Mouse (Mus musculus): ENCODE results near the gene Tsga10ip. TPM values are rescaled to one million over a fixed set of nuclear protein-coding genes. Genes with fewer than 3 reads are reported as not detected.

Gene Tsga10ip
- polyA plus RNA-seq (2014; fragmentation: Illumina TruSeq; extraction: RNeasy Lipid Tissue Mini Kit (QIAGEN cat#74804); ENCODE audit: low read depth, low replicate concordance) = 27.1 TPM

GRCm38 (mm10) chr19:5402293-5402692 is at the start of gene Tsga10ip:
Tsga10ip (minus strand) TSS chr19:5402526.

DNA sequence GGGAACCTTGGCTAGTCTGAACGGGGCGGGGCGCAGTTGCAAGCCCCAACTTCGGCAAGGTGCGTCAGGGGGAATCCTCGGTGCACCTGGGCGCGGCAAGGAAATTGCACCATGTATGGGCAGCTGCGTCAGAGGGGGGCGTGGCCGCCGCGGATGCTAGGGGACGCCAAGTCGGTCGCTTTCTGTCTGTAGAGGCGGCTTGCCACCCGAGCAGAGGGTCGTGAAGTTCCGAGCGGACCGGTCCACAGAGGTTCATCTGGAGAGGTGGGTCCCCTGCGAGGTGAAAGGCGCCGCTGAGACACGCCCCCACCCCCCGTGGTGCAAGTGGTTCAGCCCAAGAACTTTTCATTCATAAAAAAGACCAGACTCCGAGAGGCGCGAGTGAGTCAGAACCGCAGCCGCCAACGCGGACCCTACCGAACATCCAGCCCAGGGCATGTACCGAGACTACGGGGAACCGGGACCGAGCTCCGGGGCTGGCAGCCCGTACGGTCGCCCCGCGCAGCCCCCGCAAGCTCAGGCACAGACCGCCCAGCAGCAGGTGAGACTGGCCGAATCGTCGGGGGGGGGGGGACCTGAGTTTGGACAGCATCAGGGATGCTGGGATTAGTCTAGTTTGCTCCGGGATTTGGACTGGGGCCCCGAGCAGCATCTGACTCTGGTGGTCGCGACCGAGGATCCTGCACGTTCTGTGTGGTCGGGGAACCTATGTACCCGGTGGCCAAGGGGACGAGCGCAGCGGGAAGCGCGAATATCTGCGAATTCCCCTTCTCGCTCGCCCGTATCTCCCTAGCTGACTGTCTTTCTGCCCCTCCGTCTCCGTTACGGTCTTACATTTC is 45.4 kb upstream of the Tsga10ip start, which contains the start of gene Fosl1:
Fosl1 (plus strand) TSS at position 33 of the 839 bp plus-strand sequence.

DNA sequence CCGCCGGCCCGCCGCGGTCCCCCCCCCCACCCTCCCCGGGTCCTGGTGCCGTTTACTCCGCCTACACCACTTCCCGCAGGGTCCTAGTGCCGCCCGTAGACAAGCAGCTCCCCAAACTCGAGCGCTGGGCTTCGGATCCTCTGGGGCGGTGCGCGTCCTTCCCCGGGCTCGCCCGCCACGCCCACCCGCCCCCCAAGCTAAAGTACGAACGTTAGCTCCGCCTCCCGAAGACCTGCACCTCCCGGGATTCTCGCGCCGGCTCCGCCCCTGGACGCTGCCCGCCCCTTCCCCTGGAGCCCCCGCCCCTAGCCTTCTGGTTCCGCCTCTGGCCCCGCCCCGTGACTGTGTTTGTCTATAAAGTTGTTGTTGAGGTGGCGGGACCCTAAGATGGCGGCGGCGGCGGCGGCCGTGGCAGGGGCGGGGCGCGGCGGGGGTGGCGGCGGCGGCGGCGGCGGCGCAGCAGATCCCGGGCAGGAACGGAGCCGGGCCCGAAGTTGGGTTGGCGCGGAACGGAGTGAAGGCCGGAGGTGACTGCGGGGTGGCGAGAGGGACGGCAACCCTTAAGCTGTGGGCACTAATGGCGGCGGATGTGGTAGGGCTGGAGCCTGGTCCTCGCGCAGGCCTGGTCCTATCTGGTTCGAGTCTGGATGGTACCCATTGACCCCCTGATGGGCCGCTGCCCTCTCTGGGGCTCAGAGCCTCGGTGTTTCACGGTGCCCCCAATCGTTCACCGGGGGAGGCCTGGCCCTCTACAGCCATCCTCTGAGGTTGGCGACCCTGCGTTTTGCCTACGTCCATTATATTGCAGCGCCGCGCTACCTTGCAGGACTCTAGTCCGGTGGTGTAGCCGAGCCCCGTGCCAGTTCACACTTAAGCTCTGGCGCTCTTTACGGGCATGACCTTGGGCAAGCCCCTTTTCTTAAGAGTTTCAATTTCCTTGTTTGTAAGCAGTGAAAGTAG is 22.7 kb upstream of the Tsga10ip start, which contains the start of the genes Drap1 and AI837181:
Drap1 (minus strand) TSS at position 198 of the 960 bp plus-strand sequence.
AI837181 (plus strand) TSS at position 363 of the 960 bp plus-strand sequence.

DNA sequence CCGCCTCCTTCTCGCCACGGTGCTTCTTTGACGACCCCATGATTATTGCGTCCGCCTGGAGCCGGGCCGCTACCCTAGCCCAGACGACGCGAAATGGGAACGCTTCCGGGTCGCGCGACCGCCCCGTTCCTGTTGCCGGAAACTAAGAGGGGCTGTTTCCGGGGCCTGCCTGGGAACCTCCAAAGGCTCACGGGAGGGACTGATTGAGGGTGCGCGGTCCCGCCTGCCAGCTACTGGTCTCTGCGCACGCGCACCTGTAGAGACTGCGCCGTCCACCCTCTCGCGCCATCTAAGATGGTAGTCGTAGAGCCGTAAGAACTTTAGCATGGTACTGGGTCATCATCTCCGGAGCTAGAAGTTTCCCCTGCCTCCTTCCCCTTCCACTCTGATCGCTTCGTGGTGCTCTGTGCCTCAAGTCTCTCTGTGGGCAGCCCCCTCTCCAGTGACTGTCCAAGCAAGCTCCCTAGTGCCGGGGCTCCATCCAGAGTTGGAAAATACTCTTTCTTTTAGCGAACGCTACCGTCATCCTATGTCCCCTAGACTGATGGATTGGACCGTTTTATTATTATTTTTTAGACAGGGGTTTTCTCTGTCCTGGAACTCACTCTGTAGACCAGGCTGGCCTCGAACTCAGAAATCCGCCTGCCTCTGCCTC is 13.6 kb downstream of the Tsga10ip start, which contains the start of gene Sart1:
Sart1 (minus strand) TSS at position 116 of the 655 bp plus-strand sequence.

DNA sequence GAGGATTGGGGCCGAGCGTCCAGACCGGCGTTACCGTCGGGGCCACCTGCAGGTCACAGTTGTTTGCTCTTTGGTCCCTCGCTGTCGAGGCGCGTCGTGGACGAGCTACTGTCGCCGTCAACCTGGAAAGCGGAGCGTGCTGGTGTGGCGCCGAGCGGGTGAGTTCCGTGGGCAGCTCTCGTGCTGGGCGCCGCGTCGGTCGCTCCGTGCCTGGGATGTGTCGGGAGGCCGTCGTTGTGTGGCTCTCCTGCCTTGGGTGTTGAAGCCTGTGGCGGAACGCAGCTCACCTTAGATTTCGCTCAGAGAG is 35.3 kb downstream of the Tsga10ip start, which contains the start of gene Banf1:
Banf1 (minus strand) TSS at position 116 of the 307 bp plus-strand sequence.

DNA sequence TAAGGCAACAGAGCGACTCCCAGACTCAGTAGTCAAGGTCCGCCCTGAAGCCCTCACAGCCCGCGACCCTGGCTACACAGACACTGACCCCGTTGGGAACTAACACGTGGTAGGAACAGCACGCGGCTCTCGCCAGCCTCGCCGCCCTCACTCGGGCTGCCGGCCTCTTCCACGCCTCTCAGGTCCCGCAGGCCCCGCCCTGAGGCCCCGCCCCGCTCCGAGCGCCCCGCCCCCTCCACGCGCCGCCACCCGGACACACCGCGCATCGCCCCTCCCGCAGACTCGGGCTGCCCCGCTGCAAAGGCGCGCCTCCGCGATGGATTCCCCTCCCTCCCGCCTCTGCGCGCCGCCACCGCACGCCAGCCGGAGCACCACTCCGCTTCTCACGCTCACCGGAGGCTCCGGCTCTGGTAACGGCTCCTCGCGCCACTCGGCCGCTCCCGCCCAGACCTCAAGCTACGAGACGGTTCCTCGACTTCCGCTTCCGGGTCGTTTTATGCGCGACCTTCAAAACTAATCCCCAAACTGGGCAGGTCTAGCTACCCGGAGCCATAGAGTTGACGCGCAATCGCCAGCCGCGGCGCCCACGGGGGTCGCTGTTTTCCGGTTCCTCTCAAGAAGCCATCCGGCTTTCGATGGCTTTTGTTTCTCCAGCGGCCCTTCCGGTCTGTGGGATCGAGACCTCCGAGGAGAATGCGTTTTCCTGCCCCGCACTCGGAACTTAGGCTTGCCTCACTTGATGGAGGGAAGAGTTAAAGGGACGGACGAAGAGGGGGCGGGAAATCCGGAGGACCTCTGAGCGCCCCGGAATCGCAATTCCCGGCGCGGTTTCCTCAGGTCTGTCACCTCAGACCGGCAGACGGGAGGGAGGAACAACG is 35.9 kb downstream of the Tsga10ip start, which contains the start of gene Eif1ad:
Eif1ad (plus strand) TSS at position 567 of the 878 bp plus-strand sequence.

GRCm38 (mm10) chr19:5349502-5349873 is 52.8 kb downstream of the Tsga10ip start, which contains the start of gene Cst6:
Cst6 (minus strand) TSS chr19:5349574.

Other genes starting within 250 kb of the Tsga10ip start
- gene Pacs1, start 129.4 kb downstream of the Tsga10ip start, polyA plus RNA-seq (2014; fragmentation: Illumina TruSeq; extraction: RNeasy Lipid Tissue Mini Kit (QIAGEN cat#74804); ENCODE audit: low read depth, low replicate concordance) = 44.3 TPM
- 42.7 TPM for gene Sf3b2, start 107.1 kb downstream of the Tsga10ip start, polyA plus RNA-seq (2014; fragmentation: Illumina TruSeq; extraction: RNeasy Lipid Tissue Mini Kit (QIAGEN cat#74804); ENCODE audit: low read depth, low replicate concordance)
- 0.18 TPM for gene Gal3st3, start 104.2 kb downstream of the Tsga10ip start, polyA plus RNA-seq (2014; fragmentation: Illumina TruSeq; extraction: RNeasy Lipid Tissue Mini Kit (QIAGEN cat#74804); ENCODE audit: low read depth, low replicate concordance)
- gene Catsper1, start 66.8 kb downstream of the Tsga10ip start, polyA plus RNA-seq (2014; fragmentation: Illumina TruSeq; extraction: RNeasy Lipid Tissue Mini Kit (QIAGEN cat#74804); ENCODE audit: low read depth, low replicate concordance) = 41.2 TPM
- not detected for gene Cst6, start 53.0 kb downstream of the Tsga10ip start, polyA plus RNA-seq (2014; fragmentation: Illumina TruSeq; extraction: RNeasy Lipid Tissue Mini Kit (QIAGEN cat#74804); ENCODE audit: low read depth, low replicate concordance)
- gene Eif1ad, start 35.8 kb downstream of the Tsga10ip start, polyA plus RNA-seq (2014; fragmentation: Illumina TruSeq; extraction: RNeasy Lipid Tissue Mini Kit (QIAGEN cat#74804); ENCODE audit: low read depth, low replicate concordance) = 13.1 TPM
- gene Banf1, start 35.4 kb downstream of the Tsga10ip start, polyA plus RNA-seq (2014; fragmentation: Illumina TruSeq; extraction: RNeasy Lipid Tissue Mini Kit (QIAGEN cat#74804); ENCODE audit: low read depth, low replicate concordance) = 12.7 TPM
- 2.7 TPM for gene Sart1, start 13.8 kb downstream of the Tsga10ip start, polyA plus RNA-seq (2014; fragmentation: Illumina TruSeq; extraction: RNeasy Lipid Tissue Mini Kit (QIAGEN cat#74804); ENCODE audit: low read depth, low replicate concordance)
- gene Drap1, start 22.5 kb upstream of the Tsga10ip start, polyA plus RNA-seq (2014; fragmentation: Illumina TruSeq; extraction: RNeasy Lipid Tissue Mini Kit (QIAGEN cat#74804); ENCODE audit: low read depth, low replicate concordance) = 20.5 TPM
- 0.76 TPM for gene AI837181, start 22.6 kb upstream of the Tsga10ip start, polyA plus RNA-seq (2014; fragmentation: Illumina TruSeq; extraction: RNeasy Lipid Tissue Mini Kit (QIAGEN cat#74804); ENCODE audit: low read depth, low replicate concordance)
- 0.57 TPM for gene Fosl1, start 45.0 kb upstream of the Tsga10ip start, polyA plus RNA-seq (2014; fragmentation: Illumina TruSeq; extraction: RNeasy Lipid Tissue Mini Kit (QIAGEN cat#74804); ENCODE audit: low read depth, low replicate concordance)
- gene Ccdc85b, start 55.4 kb upstream of the Tsga10ip start, polyA plus RNA-seq (2014; fragmentation: Illumina TruSeq; extraction: RNeasy Lipid Tissue Mini Kit (QIAGEN cat#74804); ENCODE audit: low read depth, low replicate concordance) = 0.14 TPM
- 5.3 TPM for gene Fibp, start 58.1 kb upstream of the Tsga10ip start, polyA plus RNA-seq (2014; fragmentation: Illumina TruSeq; extraction: RNeasy Lipid Tissue Mini Kit (QIAGEN cat#74804); ENCODE audit: low read depth, low replicate concordance)
- gene Ctsw, start 66.0 kb upstream of the Tsga10ip start, polyA plus RNA-seq (2014; fragmentation: Illumina TruSeq; extraction: RNeasy Lipid Tissue Mini Kit (QIAGEN cat#74804); ENCODE audit: low read depth, low replicate concordance) = not detected
- gene Efemp2, start 71.4 kb upstream of the Tsga10ip start, polyA plus RNA-seq (2014; fragmentation: Illumina TruSeq; extraction: RNeasy Lipid Tissue Mini Kit (QIAGEN cat#74804); ENCODE audit: low read depth, low replicate concordance) = 0.52 TPM
- 1.2 TPM for gene Mus81, start 85.9 kb upstream of the Tsga10ip start, polyA plus RNA-seq (2014; fragmentation: Illumina TruSeq; extraction: RNeasy Lipid Tissue Mini Kit (QIAGEN cat#74804); ENCODE audit: low read depth, low replicate concordance)
- gene Cfl1, start 87.9 kb upstream of the Tsga10ip start, polyA plus RNA-seq (2014; fragmentation: Illumina TruSeq; extraction: RNeasy Lipid Tissue Mini Kit (QIAGEN cat#74804); ENCODE audit: low read depth, low replicate concordance) = 118 TPM
- gene 1700020D05Rik, start 101.3 kb upstream of the Tsga10ip start, polyA plus RNA-seq (2014; fragmentation: Illumina TruSeq; extraction: RNeasy Lipid Tissue Mini Kit (QIAGEN cat#74804); ENCODE audit: low read depth, low replicate concordance) = 127 TPM
- gene Snx32, start 108.0 kb upstream of the Tsga10ip start, polyA plus RNA-seq (2014; fragmentation: Illumina TruSeq; extraction: RNeasy Lipid Tissue Mini Kit (QIAGEN cat#74804); ENCODE audit: low read depth, low replicate concordance) = 0.91 TPM
- 1.9 TPM for gene Ovol1, start 158.1 kb upstream of the Tsga10ip start, polyA plus RNA-seq (2014; fragmentation: Illumina TruSeq; extraction: RNeasy Lipid Tissue Mini Kit (QIAGEN cat#74804); ENCODE audit: low read depth, low replicate concordance)
- not detected for gene Ap5b1, start 165.5 kb upstream of the Tsga10ip start, polyA plus RNA-seq (2014; fragmentation: Illumina TruSeq; extraction: RNeasy Lipid Tissue Mini Kit (QIAGEN cat#74804); ENCODE audit: low read depth, low replicate concordance)
- gene Rnaseh2c, start 199.3 kb upstream of the Tsga10ip start, polyA plus RNA-seq (2014; fragmentation: Illumina TruSeq; extraction: RNeasy Lipid Tissue Mini Kit (QIAGEN cat#74804); ENCODE audit: low read depth, low replicate concordance) = 0.25 TPM
- 52.9 TPM for gene Kat5, start 207.7 kb upstream of the Tsga10ip start, polyA plus RNA-seq (2014; fragmentation: Illumina TruSeq; extraction: RNeasy Lipid Tissue Mini Kit (QIAGEN cat#74804); ENCODE audit: low read depth, low replicate concordance)
- 1.1 TPM for gene Rela, start 235.0 kb upstream of the Tsga10ip start, polyA plus RNA-seq (2014; fragmentation: Illumina TruSeq; extraction: RNeasy Lipid Tissue Mini Kit (QIAGEN cat#74804); ENCODE audit: low read depth, low replicate concordance)

Data from testis, adult 10 weeks (tissue).